Mouse (Mus musculus) liver, adult 2 months (tissue): Measurements from ENCODE around the gene Ube2v1. TPM values are rescaled to one million over a fixed set of nuclear protein-coding genes. Genes with fewer than 3 reads are reported as not detected.

Source experiments
- DNase-seq: peaks from one replicate; pipeline ENCODE4 v3.0.0-alpha.2; 2011; ENCODE audit warnings: low read depth, low spot score; ENCODE audit errors: extremely low read depth
- H3K27ac ChIP-seq: fragments of 200-500 bp; replicated peaks from 2 replicates; pipeline ENCODE4 v1.5.1; 2012; ENCODE audit warnings: low read depth, mild to moderate bottlenecking, control low read depth, inconsistent platforms, low read length; ENCODE audit not compliant: insufficient read depth
- H3K27me3 ChIP-seq: fragments of 200-500 bp; 2 replicates; pipeline ENCODE4 v1.6.1; 2012; ENCODE audit warnings: mild to moderate bottlenecking, moderate library complexity, low read length, inconsistent platforms; ENCODE audit not compliant: control insufficient read depth, insufficient read depth
- H3K36me3 ChIP-seq: fragments of 200-500 bp; 2 replicates; pipeline ENCODE4 v1.6.1; 2012; ENCODE audit warnings: low read length, inconsistent platforms; ENCODE audit not compliant: control insufficient read depth, insufficient read depth
- H3K4me1 ChIP-seq: fragments of 200-500 bp; 2 replicates; pipeline ENCODE4 v1.6.1; 2011; ENCODE audit warnings: low read length; ENCODE audit not compliant: control insufficient read depth, insufficient read depth
- H3K4me3 ChIP-seq: fragments of 200-500 bp; 2 replicates; pipeline ENCODE4 v1.5.1; 2011; ENCODE audit warnings: low read depth, mild to moderate bottlenecking, control low read depth, low read length, moderate library complexity; ENCODE audit not compliant: insufficient read depth
- H3K79me2 ChIP-seq: fragments of 200-500 bp; 2 replicates; pipeline ENCODE4 v1.6.1; 2012; ENCODE audit warnings: inconsistent platforms, mild to moderate bottlenecking, low read length, moderate library complexity; ENCODE audit not compliant: control insufficient read depth, insufficient read depth
- H3K9ac ChIP-seq: fragments of 200-500 bp; 2 replicates; pipeline ENCODE4 v1.6.1; 2012; ENCODE audit warnings: low read depth, mild to moderate bottlenecking, control low read depth, inconsistent platforms, low read length
- CTCF ChIP-seq: fragments of 200-500 bp; IDR thresholded peaks from 2 replicates; pipeline ENCODE4 v1.5.1; 2011; ENCODE audit warnings: low read depth, low read length, control low read depth
- POLR2A ChIP-seq: fragments of 200-500 bp; IDR thresholded peaks from 2 replicates; pipeline ENCODE4 v1.6.1; 2011; ENCODE audit warnings: low read length, control low read depth; ENCODE audit not compliant: insufficient read depth; ENCODE audit errors: extremely low read depth
- WGBS: fragments of 180-500 bp; shearing (Covaris S2); methylation state at CpG from one replicate; pipeline ENCODE4 v1.1.7; 2018; 5-methylcytosine and 5-hydroxymethylcytosine counted together
- polyA plus RNA-seq: library from polyadenylated mRNA; depleted of rRNA; stranded (reverse); fragments of >200 nt; gene quantifications from 2 replicates; pipeline ENCODE4 v1.2.3, GENCODE M21; 2012
- total RNA-seq: library from RNA; depleted of rRNA; stranded (reverse); fragments of >200 nt; gene quantifications from 2 replicates; pipeline ENCODE4 v1.2.3, GENCODE M21; 2014

The Ube2v1 gene
- total and polyA plus RNA-seq, 2 experiments: 26.2 to 75.2 TPM

- no peak overlapping the region for H3K4me3 ChIP-seq
- H3K36me3 ChIP-seq: no peaks in the 10 kb centered on the region
- peaks cover 13% of the 10 kb centered on the region; the same call in 1 of the 2 replicates for H3K4me1 ChIP-seq
- no peaks in the 10 kb centered on the region for H3K79me2 ChIP-seq
- no peak overlapping the region for H3K27ac ChIP-seq
- WGBS: 89% methylated on average over 3 of the region's 3 CpGs
- H3K27me3 ChIP-seq: no peaks in the 10 kb centered on the region
- TF ChIP-seq CTCF: peak; percentile 69
- no peak for TF ChIP-seq POLR2A
- no peak overlapping the region for H3K9ac ChIP-seq
- DNase-seq: no peak
Observed at GRCm38 (mm10) chr2:167640279-167640678, 8.4 kb upstream of the Ube2v1 start.

DNA sequence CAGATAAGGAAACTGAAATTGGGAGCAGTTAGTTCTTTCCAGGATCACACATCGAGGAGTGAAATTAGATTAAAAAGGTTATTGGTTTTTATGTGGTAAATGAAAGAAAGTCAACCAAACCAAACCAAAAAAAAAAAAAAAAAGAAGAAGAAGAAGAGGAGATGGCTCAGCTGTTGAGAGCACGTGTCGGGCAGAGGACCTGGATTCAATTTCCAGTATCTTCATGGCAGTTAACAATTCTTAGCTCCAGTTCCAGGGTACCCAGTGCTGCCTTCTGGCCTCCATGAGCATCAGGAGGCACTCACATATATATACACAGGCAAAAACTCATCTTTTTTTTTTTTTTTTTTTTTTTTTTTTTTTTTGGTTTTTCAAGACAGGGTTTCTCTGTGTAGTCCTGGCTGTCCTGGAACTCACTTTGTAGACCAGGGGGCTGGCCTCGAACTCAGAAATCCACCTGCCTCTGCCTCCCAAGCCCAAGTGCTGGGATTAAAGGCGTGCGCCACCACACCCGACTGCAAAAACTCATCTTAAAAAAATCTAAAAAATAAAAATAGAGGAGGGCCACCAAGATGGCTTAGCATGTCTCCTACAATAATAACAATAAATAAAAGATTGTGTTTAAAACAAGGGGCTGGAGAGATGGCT, 3.1 kb upstream of the Ube2v1 start:
- H3K79me2 ChIP-seq: peaks cover 18% of the 10 kb centered on the region
- no peaks in the 10 kb centered on the region for H3K36me3 ChIP-seq
- no peaks in the 10 kb centered on the region for H3K27me3 ChIP-seq
- peaks cover 28% of the 10 kb centered on the region for H3K4me1 ChIP-seq
- no peak overlapping the region for H3K27ac ChIP-seq
- H3K9ac ChIP-seq: no peak overlapping the region
- 81% methylated on average over 7 of the region's 7 CpGs for WGBS
- DNase-seq: no peak
- TF ChIP-seq CTCF (no peak), POLR2A (no peak)
- H3K4me3 ChIP-seq: peak overlapping the region; percentile 34; the same call in 1 of the 2 replicates

DNA sequence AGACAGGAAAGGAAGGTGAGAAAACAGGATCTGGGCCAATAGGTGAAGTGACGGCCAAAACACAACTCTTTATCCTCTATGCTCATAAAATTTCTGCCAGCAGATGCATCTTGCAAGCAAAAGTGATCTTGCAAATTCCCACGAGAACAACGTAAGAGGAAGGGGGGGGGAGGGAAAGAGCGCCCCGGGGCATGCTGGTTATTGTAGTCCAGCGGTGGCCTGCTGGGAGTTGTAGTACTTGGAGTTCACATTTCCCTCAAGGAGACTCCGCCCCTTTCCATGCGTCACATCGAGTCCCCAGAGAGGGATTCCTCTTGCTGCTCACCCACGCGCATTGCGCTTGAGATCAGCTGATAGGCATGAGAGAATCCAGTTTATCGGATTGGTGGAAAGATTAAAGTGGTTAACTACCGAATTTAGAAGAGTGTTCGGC, 2.5 kb upstream of the Ube2v1 start:
- TF ChIP-seq CTCF: no peak
- no peak for TF ChIP-seq POLR2A
- Histone ChIP-seq H3K4me1 (peaks cover 31% of the 10 kb centered on the region), H3K36me3 (no peaks in the 10 kb centered on the region), H3K79me2 (peaks cover 22% of the 10 kb centered on the region), H3K27ac (peak overlapping the region; percentile 59), H3K27me3 (no peaks in the 10 kb centered on the region), H3K9ac (peak overlapping the region; percentile 27; the same call in 1 of the 2 replicates), H3K4me3 (peak overlapping the region; percentile 34)
- DNase-seq: peak; percentile 97
- 0% methylated on average over 15 of the region's 15 CpGs for WGBS

DNA sequence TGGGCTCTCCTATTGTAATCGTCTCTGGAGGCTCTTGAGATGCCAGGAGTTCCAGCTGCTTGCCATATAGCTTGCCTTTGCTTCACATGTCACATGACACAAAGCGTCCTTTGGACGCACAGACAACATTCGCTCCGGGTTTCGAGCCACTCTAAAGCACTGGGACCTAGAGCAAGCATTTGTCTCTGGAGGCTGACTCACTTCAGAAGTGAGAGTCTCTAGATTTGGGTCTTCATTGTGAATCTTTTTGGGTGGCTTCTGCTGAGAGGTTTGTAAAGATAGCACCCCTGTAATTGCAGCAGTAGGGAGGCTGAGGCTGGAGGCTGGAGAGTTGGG, 1.6 kb upstream of the Ube2v1 start:
- no peak for DNase-seq
- H3K27me3 ChIP-seq: no peaks in the 10 kb centered on the region
- H3K36me3 ChIP-seq: no peaks in the 10 kb centered on the region
- peak overlapping the region; percentile 59 for H3K27ac ChIP-seq
- TF ChIP-seq CTCF (no peak), POLR2A (no peak)
- H3K4me1 ChIP-seq: peaks cover 35% of the 10 kb centered on the region
- H3K9ac ChIP-seq: no peak overlapping the region
- WGBS: 57% methylated on average over 6 of the region's 6 CpGs
- H3K79me2 ChIP-seq: peaks cover 25% of the 10 kb centered on the region
- H3K4me3 ChIP-seq: no peak overlapping the region

GRCm38 (mm10) chr2:167632731-167633536, 1.0 kb upstream of the Ube2v1 start:
- Histone ChIP-seq H3K79me2 (peaks cover 30% of the 10 kb centered on the region), H3K4me1 (peaks cover 37% of the 10 kb centered on the region), H3K27me3 (no peaks in the 10 kb centered on the region), H3K36me3 (no peaks in the 10 kb centered on the region), H3K27ac (peak overlapping the region; percentile 95), H3K4me3 (peak overlapping the region; percentile 55), H3K9ac (peak overlapping the region; percentile 81)
- no peak for TF ChIP-seq POLR2A
- TF ChIP-seq CTCF: no peak
- 49% methylated on average over 12 of the region's 12 CpGs for WGBS
- DNase-seq: peak; percentile 40

DNA sequence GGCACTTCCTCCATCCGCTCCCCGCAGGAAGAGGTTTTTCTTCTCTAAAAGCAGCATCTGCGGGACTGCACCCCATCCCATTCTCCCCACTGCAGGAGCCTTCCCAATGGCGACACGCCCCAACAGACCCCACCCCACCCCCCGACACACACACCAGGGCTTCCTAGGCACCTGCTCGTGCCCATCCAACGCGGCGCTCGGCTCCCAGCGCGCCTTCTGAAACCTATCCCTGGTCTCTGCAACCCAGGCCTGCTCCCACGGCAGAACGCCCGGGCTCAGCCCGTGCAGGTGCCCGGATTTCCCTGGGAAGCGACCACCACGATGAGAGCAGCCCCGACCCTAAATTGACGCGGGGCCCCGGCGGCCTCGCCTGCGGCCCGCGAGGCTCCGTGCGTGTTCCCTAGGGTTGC, 709 bp downstream of the Ube2v1 start:
- DNase-seq: no peak
- Histone ChIP-seq H3K9ac (peak overlapping the region; percentile 97), H3K27me3 (no peaks in the 10 kb centered on the region), H3K36me3 (no peaks in the 10 kb centered on the region), H3K79me2 (peaks cover 42% of the 10 kb centered on the region), H3K27ac (peak overlapping the region; percentile 35; the same call in 1 of the 2 replicates), H3K4me3 (peak overlapping the region; percentile 89), H3K4me1 (peaks cover 37% of the 10 kb centered on the region)
- WGBS: under 1% methylated on average over 31 of the region's 31 CpGs
- no peak for TF ChIP-seq POLR2A
- no peak for TF ChIP-seq CTCF
